Mouse (Mus musculus): ENCODE data around the gene Hsh2d. TPM values are rescaled to one million over a fixed set of nuclear protein-coding genes. Genes with fewer than 3 reads are reported as not detected.

Gene Hsh2d
- polyA plus RNA-seq, 1 experiment from 2014 or later, result 0.81 TPM

GRCm38 (mm10) chr8:72210710-72211109, 21.3 kb downstream of the Hsh2d start:
- ATAC-seq (replicated peaks; ENCODE audit: low FRiP score, low TSS enrichment, low read depth) (no peak), DNase-seq (ENCODE audit: low spot score) (no peak)
- no peak overlapping the region for H3K4me2 ChIP-seq (ENCODE audit: low read length)
- H3K4me3 ChIP-seq (ENCODE audit: low read depth, low read length), result no peak overlapping the region
- no peaks in the 10 kb centered on the region for H3K36me3 ChIP-seq (ENCODE audit: control insufficient read depth, insufficient read depth, low read length)
- no peaks in the 10 kb centered on the region for H3K27me3 ChIP-seq (replicated peaks; ENCODE audit: control insufficient read depth, insufficient read depth, low read length)
- H3K9me3 ChIP-seq (ENCODE audit: control insufficient read depth, low read length), result no peaks in the 10 kb centered on the region
- no peak overlapping the region for H3K27ac ChIP-seq (ENCODE audit: low read depth)
- H3K9ac ChIP-seq (ENCODE audit: low read length), result no peak overlapping the region
- H3K4me1 ChIP-seq (replicated peaks; ENCODE audit: control insufficient read depth, insufficient read depth, low read length), result no peaks in the 10 kb centered on the region
- 67% methylated on average over 2 of the region's 2 CpGs for WGBS

- DNase-seq (ENCODE audit: low spot score), result no peak
- Histone ChIP-seq H3K4me2 (ENCODE audit: low read length) (no peak overlapping the region), H3K4me1 (replicated peaks; ENCODE audit: control insufficient read depth, insufficient read depth, low read length) (no peaks in the 10 kb centered on the region), H3K4me3 (ENCODE audit: low read depth, low read length) (no peak overlapping the region), H3K36me3 (ENCODE audit: control insufficient read depth, insufficient read depth, low read length) (no peaks in the 10 kb centered on the region), H3K9ac (ENCODE audit: low read length) (no peak overlapping the region), H3K9me3 (ENCODE audit: control insufficient read depth, low read length) (no peaks in the 10 kb centered on the region), H3K27ac (ENCODE audit: low read depth) (no peak overlapping the region), H3K27me3 (replicated peaks; ENCODE audit: control insufficient read depth, insufficient read depth, low read length) (0 out of 2 replicates have a peak, but pooled peaks cover 2% of the 10 kb centered on the region)
- no peak for ATAC-seq (replicated peaks; ENCODE audit: low FRiP score, low TSS enrichment, low read depth)
- WGBS, result 90% methylated on average over 1 of the region's 1 CpGs
Measured at GRCm38 (mm10) chr8:72211846-72212245, 22.4 kb downstream of the Hsh2d start.

- WGBS, result 59% methylated on average over 4 of the region's 4 CpGs
- DNase-seq (ENCODE audit: low spot score) (no peak), ATAC-seq (replicated peaks; ENCODE audit: low FRiP score, low TSS enrichment, low read depth) (no peak)
- Histone ChIP-seq H3K9ac (ENCODE audit: low read length) (no peak within 1 kb of the TSS), H3K27me3 (replicated peaks; ENCODE audit: control insufficient read depth, insufficient read depth, low read length) (peaks cover 7% of the 10 kb centered on the region; the same call in 1 of the 2 replicates), H3K4me1 (replicated peaks; ENCODE audit: control insufficient read depth, insufficient read depth, low read length) (no peaks in the 10 kb centered on the region), H3K9me3 (ENCODE audit: control insufficient read depth, low read length) (no peaks in the 10 kb centered on the region), H3K4me2 (ENCODE audit: low read length) (no peak within 1 kb of the TSS), H3K36me3 (ENCODE audit: control insufficient read depth, insufficient read depth, low read length) (no peaks in the 10 kb centered on the region), H3K27ac (ENCODE audit: low read depth) (no peak within 1 kb of the TSS), H3K4me3 (ENCODE audit: low read depth, low read length) (no peak within 1 kb of the TSS)
Measured at GRCm38 (mm10) chr8:72212751-72213150, 23.3 kb downstream of the Hsh2d start, which contains the start of gene Cib3. Gene Cib3 (minus strand): TSS chr8:72212837.

GRCm38 (mm10) chr8:72213536-72213935, 24.1 kb downstream of the Hsh2d start, which contains the start of gene Gm11034:
Gene Gm11034 (minus strand): TSS chr8:72213636.
- DNase-seq (ENCODE audit: low spot score) (no peak), ATAC-seq (replicated peaks; ENCODE audit: low FRiP score, low TSS enrichment, low read depth) (no peak)
- H3K9ac ChIP-seq (ENCODE audit: low read length), result no peak within 1 kb of the TSS
- no peaks in the 10 kb centered on the region for H3K4me1 ChIP-seq (replicated peaks; ENCODE audit: control insufficient read depth, insufficient read depth, low read length)
- no peak within 1 kb of the TSS for H3K4me2 ChIP-seq (ENCODE audit: low read length)
- peaks cover 8% of the 10 kb centered on the region; the same call in 1 of the 2 replicates for H3K27me3 ChIP-seq (replicated peaks; ENCODE audit: control insufficient read depth, insufficient read depth, low read length)
- H3K27ac ChIP-seq (ENCODE audit: low read depth), result no peak within 1 kb of the TSS
- 72% methylated on average over 4 of the region's 4 CpGs for WGBS
- H3K9me3 ChIP-seq (ENCODE audit: control insufficient read depth, low read length), result no peaks in the 10 kb centered on the region
- H3K36me3 ChIP-seq (ENCODE audit: control insufficient read depth, insufficient read depth, low read length), result no peaks in the 10 kb centered on the region
- H3K4me3 ChIP-seq (ENCODE audit: low read depth, low read length), result no peak within 1 kb of the TSS

GRCm38 (mm10) chr8:72215060-72215459, 25.6 kb downstream of the Hsh2d start:
- 26% methylated on average over 2 of the region's 2 CpGs for WGBS

DNA sequence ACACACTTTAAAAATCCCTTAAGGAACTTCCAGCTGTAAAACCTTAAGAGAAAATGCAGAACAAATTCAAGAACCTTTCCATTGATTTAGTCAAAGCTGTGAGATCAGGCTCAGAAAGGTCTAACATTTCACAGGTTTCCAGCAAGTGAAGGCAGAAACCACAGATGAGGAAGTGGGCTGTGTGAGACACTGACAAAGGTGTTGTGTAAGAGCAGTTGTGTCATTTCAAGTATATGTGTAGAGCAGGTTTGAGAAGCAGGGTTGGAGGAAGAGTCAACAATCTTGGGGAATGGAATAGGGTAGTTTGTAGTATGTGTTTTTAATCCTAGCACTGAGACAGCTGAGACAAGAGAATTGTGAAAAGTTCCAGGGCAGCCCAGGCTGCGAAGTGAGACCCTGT, 26.4 kb downstream of the Hsh2d start:
- peaks cover 8% of the 10 kb centered on the region; the same call in 1 of the 2 replicates for H3K27me3 ChIP-seq (replicated peaks; ENCODE audit: control insufficient read depth, insufficient read depth, low read length)
- no peak for ATAC-seq (replicated peaks; ENCODE audit: low FRiP score, low TSS enrichment, low read depth)
- WGBS, result 53% methylated on average over 1 of the region's 1 CpGs

More at GRCm38 (mm10) chr8:72215060-72215459, 25.6 kb downstream of the Hsh2d start:
- no peak overlapping the region for H3K4me3 ChIP-seq (ENCODE audit: low read depth, low read length)
- no peaks in the 10 kb centered on the region for H3K9me3 ChIP-seq (ENCODE audit: control insufficient read depth, low read length)
- H3K27me3 ChIP-seq (replicated peaks; ENCODE audit: control insufficient read depth, insufficient read depth, low read length), result peaks cover 8% of the 10 kb centered on the region; the same call in 1 of the 2 replicates
- H3K4me1 ChIP-seq (replicated peaks; ENCODE audit: control insufficient read depth, insufficient read depth, low read length), result no peaks in the 10 kb centered on the region
- no peak overlapping the region for H3K4me2 ChIP-seq (ENCODE audit: low read length)
- H3K9ac ChIP-seq (ENCODE audit: low read length), result no peak overlapping the region
- ATAC-seq (replicated peaks; ENCODE audit: low FRiP score, low TSS enrichment, low read depth) (no peak), DNase-seq (ENCODE audit: low spot score) (peak; percentile 52)
- H3K36me3 ChIP-seq (ENCODE audit: control insufficient read depth, insufficient read depth, low read length), result no peaks in the 10 kb centered on the region
- no peak overlapping the region for H3K27ac ChIP-seq (ENCODE audit: low read depth)

DNA sequence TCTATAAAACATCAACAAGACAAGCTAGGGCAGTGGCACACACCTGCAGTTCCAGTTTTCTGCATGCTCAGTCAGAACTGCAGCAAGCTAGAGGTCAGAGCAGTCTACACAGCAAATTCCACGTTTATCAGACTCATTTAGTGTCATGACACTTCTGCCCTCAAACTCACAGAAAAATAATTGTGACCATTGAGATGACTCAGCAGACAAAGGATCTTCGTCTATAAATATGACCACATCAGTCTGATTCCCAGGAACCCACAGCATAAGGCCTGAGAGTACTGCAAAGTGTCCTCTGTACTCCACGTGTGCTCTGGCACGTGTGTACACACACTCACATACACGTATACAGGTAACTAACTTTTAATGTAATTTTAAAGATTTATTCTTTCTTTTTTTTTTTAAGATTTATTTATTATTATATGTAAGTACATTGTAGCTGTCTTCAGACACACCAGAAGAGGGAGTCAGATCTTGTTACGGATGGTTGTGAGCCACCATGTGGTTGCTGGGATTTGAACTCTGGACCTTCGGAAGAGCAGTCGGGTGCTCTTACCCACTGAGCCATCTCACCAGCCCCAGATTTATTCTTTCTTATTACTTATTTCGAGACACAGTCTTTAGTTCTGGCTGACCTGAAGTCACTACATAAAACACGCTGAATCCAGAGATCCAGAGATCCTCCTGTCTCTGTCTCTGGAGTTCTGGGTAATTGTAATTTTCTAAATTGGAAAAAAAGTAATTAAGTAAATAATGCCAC, 29.5 kb downstream of the Hsh2d start:
- Histone ChIP-seq H3K36me3 (ENCODE audit: control insufficient read depth, insufficient read depth, low read length) (peaks cover 31% of the 10 kb centered on the region), H3K27me3 (replicated peaks; ENCODE audit: control insufficient read depth, insufficient read depth, low read length) (peaks cover 8% of the 10 kb centered on the region; the same call in 1 of the 2 replicates), H3K9ac (ENCODE audit: low read length) (no peak overlapping the region), H3K9me3 (ENCODE audit: control insufficient read depth, low read length) (no peaks in the 10 kb centered on the region), H3K27ac (ENCODE audit: low read depth) (peak overlapping the region; percentile 76), H3K4me2 (ENCODE audit: low read length) (peak overlapping the region; percentile 93), H3K4me1 (replicated peaks; ENCODE audit: control insufficient read depth, insufficient read depth, low read length) (peaks cover 10% of the 10 kb centered on the region; the same call in 1 of the 2 replicates), H3K4me3 (ENCODE audit: low read depth, low read length) (peak overlapping the region; percentile 94)
- no peak for DNase-seq (ENCODE audit: low spot score)
- no peak for ATAC-seq (replicated peaks; ENCODE audit: low FRiP score, low TSS enrichment, low read depth)
- 81% methylated on average over 9 of the region's 10 CpGs for WGBS

More for the DNA sequence above, 26.4 kb downstream of the Hsh2d start:
- no peak overlapping the region for H3K9ac ChIP-seq (ENCODE audit: low read length)
- no peaks in the 10 kb centered on the region for H3K9me3 ChIP-seq (ENCODE audit: control insufficient read depth, low read length)
- H3K4me1 ChIP-seq (replicated peaks; ENCODE audit: control insufficient read depth, insufficient read depth, low read length), result peaks cover 7% of the 10 kb centered on the region; the same call in 1 of the 2 replicates
- no peak overlapping the region for H3K4me2 ChIP-seq (ENCODE audit: low read length)
- H3K36me3 ChIP-seq (ENCODE audit: control insufficient read depth, insufficient read depth, low read length), result 0 out of 2 replicates have a peak, but pooled peaks cover 1% of the 10 kb centered on the region
- H3K4me3 ChIP-seq (ENCODE audit: low read depth, low read length), result no peak overlapping the region
- no peak overlapping the region for H3K27ac ChIP-seq (ENCODE audit: low read depth)
- DNase-seq (ENCODE audit: low spot score), result no peak

GRCm38 (mm10) chr8:72219541-72220363, 30.3 kb downstream of the Hsh2d start, which contains the start of gene Fam32a:
Gene Fam32a (plus strand): TSS chr8:72219730.
- Histone ChIP-seq H3K9me3 (ENCODE audit: control insufficient read depth, low read length) (no peaks in the 10 kb centered on the region), H3K4me3 (ENCODE audit: low read depth, low read length) (peak within 1 kb of the TSS; percentile 94), H3K9ac (ENCODE audit: low read length) (peak within 1 kb of the TSS; percentile 85), H3K36me3 (ENCODE audit: control insufficient read depth, insufficient read depth, low read length) (peaks cover 31% of the 10 kb centered on the region), H3K27me3 (replicated peaks; ENCODE audit: control insufficient read depth, insufficient read depth, low read length) (peaks cover 8% of the 10 kb centered on the region; the same call in 1 of the 2 replicates), H3K27ac (ENCODE audit: low read depth) (peak within 1 kb of the TSS; percentile 76), H3K4me1 (replicated peaks; ENCODE audit: control insufficient read depth, insufficient read depth, low read length) (peaks cover 10% of the 10 kb centered on the region; the same call in 1 of the 2 replicates), H3K4me2 (ENCODE audit: low read length) (peak within 1 kb of the TSS; percentile 93)
- peak; percentile 92 for DNase-seq (ENCODE audit: low spot score)
- ATAC-seq (replicated peaks; ENCODE audit: low FRiP score, low TSS enrichment, low read depth), result peak; percentile 99
- 10% methylated on average over 39 of the region's 39 CpGs for WGBS

Measured in intestine, embryonic 14.5 days (tissue).